Mouse (Mus musculus) heart, adult 10 weeks (tissue): Measurements from ENCODE around the gene Armc6. TPM values are rescaled to one million over a fixed set of nuclear protein-coding genes. Genes with fewer than 3 reads are reported as not detected.

ENCODE experiments used
- polyA plus RNA-seq: library from polyadenylated mRNA; stranded (reverse); fragments of 350-450 nt; fragmentation: Illumina TruSeq; extraction: RNeasy Lipid Tissue Mini Kit (QIAGEN cat#74804); gene quantifications from one replicate; pipeline ENCODE4 v1.2.3, GENCODE M21; 2014; ENCODE audit warnings: low read depth, low replicate concordance

The Armc6 gene
- polyA plus RNA-seq, result 8.0 TPM

DNA sequence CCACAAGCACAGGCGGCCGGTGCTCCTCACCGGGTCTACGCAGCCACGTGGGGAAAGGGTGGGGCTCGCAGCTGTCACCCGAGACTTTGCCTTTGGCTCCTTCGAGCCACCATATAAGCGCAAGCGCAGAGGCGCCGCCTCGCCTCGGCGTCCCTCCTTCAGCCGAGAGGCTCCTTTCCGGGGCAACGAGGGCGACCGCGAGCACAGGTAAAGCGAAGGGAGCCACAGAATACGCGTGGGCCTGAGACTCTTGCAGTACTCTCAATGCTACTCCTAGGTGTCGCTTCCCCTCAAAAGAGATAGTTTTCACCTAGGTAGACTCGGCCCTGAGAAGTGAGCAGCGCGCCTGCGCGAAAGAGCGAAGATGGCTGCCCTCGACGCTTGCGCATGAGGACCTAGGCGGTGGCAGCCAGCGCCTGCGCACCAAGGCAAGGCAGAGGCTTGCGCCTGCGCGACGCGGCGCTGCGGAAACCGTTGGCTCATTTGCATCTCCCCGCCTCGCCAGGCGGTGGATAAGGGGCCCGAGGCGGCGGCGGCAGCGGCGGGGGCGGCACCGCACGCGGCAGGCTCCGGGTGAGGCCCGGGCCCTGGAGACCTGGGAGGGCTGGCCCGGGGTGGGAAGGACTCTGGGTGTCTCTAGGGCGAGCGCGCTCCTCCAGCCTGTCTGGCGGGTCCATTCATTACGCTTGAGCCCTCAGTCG lies at the start of gene Armc6, which contains the start of gene Sugp2:
Gene Armc6, minus strand, starts transcription at position 387 of the 701 bp plus-strand sequence.
Gene Sugp2, plus strand, starts transcription at position 147 of the 701 bp plus-strand sequence.

GRCm38 (mm10) chr8:70282603-70283135 lies 48.4 kb upstream of the Armc6 start, which contains the start of gene Homer3:
Gene Homer3, plus strand, starts transcription at chr8:70282827.

GRCm38 (mm10) chr8:70212112-70213055 lies 21.9 kb downstream of the Armc6 start, which contains the start of gene Slc25a42:
Gene Slc25a42, minus strand, starts transcription at chr8:70212305.

GRCm38 (mm10) chr8:70172043-70172681 lies 62.1 kb downstream of the Armc6 start, which contains the start of gene Tmem161a:
Gene Tmem161a, plus strand, starts transcription at chr8:70172356.

Other genes starting within 250 kb of the Armc6 start
- gene Gatad2a, start 238.1 kb downstream of the Armc6 start, polyA plus RNA-seq, result 18.1 TPM
- gene Mau2, start 191.7 kb downstream of the Armc6 start, polyA plus RNA-seq, result 24.1 TPM
- gene Sugp1, start 191.7 kb downstream of the Armc6 start, polyA plus RNA-seq, result 22.7 TPM
- 1.7 TPM for gene Tm6sf2, start 161.5 kb downstream of the Armc6 start, polyA plus RNA-seq
- not detected for gene Hapln4, start 151.0 kb downstream of the Armc6 start, polyA plus RNA-seq
- not detected for gene Ncan, start 113.6 kb downstream of the Armc6 start, polyA plus RNA-seq
- 9.2 TPM for gene Nr2c2ap, start 103.1 kb downstream of the Armc6 start, polyA plus RNA-seq
- 25.8 TPM for gene Rfxank, start 95.3 kb downstream of the Armc6 start, polyA plus RNA-seq
- 32.6 TPM for gene Borcs8, start 95.0 kb downstream of the Armc6 start, polyA plus RNA-seq
- gene Mef2b, start 94.8 kb downstream of the Armc6 start, polyA plus RNA-seq, result not detected
- 82.1 TPM for gene Tmem161a, start 62.1 kb downstream of the Armc6 start, polyA plus RNA-seq
- gene Slc25a42, start 22.2 kb downstream of the Armc6 start, polyA plus RNA-seq, result 59.6 TPM
- gene Sugp2, start 240 bp downstream of the Armc6 start, polyA plus RNA-seq, result 26.3 TPM
- 7.0 TPM for gene Homer3, start 48.4 kb upstream of the Armc6 start, polyA plus RNA-seq
- 22.8 TPM for gene Ddx49, start 68.0 kb upstream of the Armc6 start, polyA plus RNA-seq
- 126 TPM for gene Cope, start 68.1 kb upstream of the Armc6 start, polyA plus RNA-seq
- gene Cers1, start 81.3 kb upstream of the Armc6 start, polyA plus RNA-seq, result 0.68 TPM
- gene Gdf1, start 95.4 kb upstream of the Armc6 start, polyA plus RNA-seq, result not detected
- gene Upf1, start 118.8 kb upstream of the Armc6 start, polyA plus RNA-seq, result 27.5 TPM
- 11.6 TPM for gene Comp, start 139.1 kb upstream of the Armc6 start, polyA plus RNA-seq
- 7.9 TPM for gene Crtc1, start 205.1 kb upstream of the Armc6 start, polyA plus RNA-seq
- 9.1 TPM for gene Klhl26, start 242.5 kb upstream of the Armc6 start, polyA plus RNA-seq